Mouse (Mus musculus) mature B cell (primary cell): ENCODE measurements around the gene Abtb2.

Source experiments
- in situ Hi-C: fragments of 300-500 bp; cut with MboI; formaldehyde crosslinking; loops from 2 replicates; pipeline ENCODE4 v1.14.3; 2019

The Abtb2 gene

DNA sequence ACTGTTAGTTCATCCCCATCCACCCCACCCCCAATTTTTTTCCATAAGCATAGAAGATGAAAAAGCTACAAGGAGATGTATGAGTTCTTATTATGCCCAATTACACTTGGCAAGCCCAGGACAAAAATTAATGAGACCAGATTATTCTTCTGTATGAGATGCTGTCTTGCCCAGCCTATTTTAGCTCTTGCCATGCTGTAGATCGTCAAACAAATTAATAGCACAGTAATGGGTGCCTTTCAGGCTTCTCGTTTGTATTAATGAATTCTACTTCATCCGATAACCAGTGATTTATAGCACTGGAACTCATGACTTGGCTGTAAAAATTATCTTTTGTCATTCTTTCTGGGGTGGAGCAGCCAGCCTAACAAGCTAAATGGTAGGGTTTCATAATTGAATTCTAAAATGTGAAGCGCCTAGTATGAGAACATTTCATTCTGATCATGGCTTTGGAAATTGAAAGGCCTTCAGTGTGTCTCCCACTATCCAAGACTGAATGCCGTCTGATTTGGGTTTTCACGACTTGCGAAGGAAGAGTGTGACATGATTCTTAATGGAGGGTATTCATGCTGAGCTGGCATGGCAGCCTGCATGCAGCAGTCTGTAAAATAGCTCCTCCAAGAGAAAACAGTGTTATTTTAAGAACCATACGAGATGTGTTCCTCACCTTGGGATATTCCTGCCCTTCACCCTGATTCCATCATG, 44.9 kb downstream of the Abtb2 start:
- in situ Hi-C loops = no loop called here

DNA sequence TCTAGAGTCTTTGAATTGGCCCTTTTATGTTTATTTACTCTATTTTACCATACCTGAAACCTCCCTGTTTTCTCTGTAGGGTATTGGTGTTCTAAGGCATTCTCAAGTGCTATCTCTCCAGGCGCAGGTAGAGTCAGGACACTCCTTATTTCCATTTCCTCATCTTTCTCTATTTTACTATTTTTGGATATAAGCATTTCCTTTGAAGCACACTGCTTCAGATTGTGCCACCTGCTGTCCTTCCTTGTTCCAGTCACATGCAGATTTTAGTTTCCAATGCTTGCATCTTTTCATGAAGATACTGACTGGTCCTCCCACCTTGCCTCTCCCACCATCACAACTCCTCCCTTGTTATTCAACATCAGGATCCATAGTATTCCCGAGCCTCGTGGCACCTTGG, 47.8 kb downstream of the Abtb2 start:
- in situ Hi-C loops = no loop called here

DNA sequence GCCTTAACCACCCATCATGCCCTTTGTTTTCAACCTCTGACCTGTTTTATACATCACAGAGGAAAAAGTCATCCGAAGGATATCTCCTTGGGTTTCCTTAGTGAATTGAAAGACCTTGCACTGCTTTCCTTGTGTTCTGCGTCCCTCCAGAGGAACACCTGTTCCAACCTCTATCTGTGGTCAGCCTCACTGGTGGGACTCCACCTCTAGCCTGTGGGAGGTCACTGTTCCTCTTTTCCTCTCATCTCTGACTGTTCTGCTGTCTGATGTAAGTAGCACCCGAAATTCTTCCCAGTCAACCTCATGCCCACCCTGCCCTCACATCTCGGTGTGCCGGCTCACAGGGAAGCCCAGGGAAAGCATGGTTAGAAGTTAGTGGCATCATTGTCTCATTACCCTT, 48.9 kb downstream of the Abtb2 start:
- in situ Hi-C loops = no loop called here

DNA sequence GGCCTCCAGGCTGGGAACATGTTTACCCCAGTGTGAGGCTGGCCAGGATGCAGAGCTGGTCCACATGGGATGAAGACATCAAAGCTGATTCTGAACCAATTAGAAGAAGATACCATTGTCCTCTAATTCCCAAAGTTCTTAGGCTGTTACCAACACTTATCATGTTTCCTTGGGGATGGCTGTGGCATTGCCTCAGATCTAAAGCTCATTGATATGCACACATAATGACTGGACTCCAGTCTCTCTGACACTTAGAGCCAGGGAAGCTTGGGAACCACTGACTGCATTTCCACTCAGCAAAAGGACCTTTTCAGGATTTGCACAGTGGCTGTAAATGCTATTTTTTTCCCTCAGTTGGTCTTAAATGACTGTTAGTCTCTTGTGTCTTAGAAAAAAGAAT, 52.3 kb downstream of the Abtb2 start:
- in situ Hi-C loops = no loop called here

DNA sequence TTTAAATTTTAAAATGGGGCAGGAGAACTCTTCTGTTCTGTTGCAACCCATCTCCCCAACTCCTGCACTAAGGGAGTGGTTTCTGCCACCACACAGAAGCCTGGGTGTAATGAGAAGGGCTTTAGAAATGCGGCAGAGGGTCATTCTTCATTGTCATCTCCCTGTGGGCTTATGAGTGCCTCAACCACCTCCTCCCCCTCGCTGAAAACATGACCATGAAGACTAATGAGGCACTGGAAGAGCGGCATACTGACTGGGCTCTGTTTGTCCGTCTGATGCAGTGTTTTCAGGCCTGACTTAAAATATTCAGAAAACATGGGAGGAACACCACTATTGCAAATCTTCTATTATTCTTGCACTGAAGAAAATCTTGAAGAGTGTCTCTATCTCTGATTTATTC, 56.8 kb downstream of the Abtb2 start:
- in situ Hi-C loops = no loop called here

DNA sequence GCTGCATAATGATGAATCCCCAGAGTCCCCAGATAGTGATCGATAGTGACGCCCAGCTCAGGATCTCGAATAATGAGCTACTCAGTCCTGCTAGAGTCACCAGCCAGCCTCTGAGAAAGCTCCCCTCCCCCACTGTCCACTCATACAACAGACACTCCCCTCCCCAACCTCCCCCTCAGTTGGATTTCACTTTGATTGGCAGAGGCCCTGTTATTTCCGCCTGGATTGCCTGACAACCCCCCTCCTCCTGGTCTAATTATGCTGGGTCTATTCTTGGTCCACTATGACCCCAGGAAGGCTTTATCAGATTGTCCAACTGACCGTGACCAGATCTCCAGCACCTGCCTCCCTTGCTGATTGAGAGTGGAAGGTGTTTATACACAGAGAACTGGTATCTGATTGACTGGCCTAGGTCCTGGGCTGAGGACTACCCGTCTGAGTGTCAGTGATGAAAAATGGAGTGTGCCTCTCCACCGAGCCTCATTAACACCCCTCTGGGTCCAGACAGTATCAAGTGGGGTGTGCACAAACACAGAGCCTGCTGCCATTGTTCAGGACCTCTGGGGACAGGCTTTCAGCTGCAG, 59.3 kb downstream of the Abtb2 start:
- in situ Hi-C loops = no loop called here

DNA sequence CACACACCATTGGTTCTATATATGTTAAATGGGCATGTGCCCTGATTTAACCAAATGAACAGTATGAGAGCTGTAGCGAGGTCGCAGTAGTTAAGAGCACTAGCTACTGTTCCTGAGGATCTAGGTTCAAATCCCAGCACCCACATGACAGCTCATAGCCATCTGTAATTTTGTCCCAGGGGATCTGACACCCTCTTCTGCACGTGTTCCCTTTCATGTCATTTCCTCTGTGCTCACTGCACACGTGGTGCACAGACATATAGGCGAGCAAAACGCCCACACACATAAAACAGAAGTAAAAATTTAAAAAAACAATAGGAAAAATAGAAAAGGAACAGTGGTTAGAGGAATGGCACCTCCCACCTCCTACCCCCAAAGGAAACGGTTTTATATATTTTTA, 61.0 kb downstream of the Abtb2 start:
- in situ Hi-C loops = no loop called here

DNA sequence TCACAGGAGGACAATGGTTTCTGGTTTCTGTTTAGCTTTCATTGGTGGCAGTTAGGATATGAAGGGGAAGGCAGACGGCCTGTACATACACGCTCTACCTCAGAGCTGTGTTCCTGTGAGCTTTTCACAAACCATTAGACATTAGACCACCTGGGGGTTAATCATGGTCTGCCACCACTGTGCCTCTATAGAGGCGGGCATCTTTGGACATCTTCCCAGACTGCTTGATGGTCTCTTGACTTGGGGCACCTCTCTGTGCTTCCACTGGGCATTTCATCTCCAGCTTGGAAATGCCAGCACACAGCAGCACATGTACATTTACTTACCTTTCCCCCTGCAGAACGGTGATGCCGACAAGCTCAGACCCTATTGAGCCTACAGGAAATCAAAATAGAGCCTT, 63.8 kb downstream of the Abtb2 start:
- in situ Hi-C loops = no loop called here

DNA sequence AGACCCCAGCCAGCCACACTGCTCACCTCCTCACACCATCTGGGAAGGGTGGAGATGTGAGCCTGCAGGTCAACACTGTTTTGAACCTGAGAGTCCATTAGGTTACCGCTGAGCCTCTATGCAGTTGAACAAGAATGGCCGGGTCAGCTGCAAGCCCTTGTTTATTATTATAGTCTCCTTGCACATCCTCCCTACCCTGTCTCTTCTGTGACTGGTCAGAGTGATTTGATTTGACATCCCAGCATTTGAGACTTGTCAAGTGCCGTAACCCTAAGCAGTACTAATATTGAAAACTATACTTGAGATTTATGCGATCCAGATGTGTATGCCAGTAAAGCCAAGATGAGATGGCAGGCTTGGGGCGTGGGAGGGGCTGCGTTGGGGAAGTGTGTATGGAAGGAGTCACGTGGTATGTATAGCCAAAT, 65.2 kb downstream of the Abtb2 start:
- in situ Hi-C loops = no loop called here

DNA sequence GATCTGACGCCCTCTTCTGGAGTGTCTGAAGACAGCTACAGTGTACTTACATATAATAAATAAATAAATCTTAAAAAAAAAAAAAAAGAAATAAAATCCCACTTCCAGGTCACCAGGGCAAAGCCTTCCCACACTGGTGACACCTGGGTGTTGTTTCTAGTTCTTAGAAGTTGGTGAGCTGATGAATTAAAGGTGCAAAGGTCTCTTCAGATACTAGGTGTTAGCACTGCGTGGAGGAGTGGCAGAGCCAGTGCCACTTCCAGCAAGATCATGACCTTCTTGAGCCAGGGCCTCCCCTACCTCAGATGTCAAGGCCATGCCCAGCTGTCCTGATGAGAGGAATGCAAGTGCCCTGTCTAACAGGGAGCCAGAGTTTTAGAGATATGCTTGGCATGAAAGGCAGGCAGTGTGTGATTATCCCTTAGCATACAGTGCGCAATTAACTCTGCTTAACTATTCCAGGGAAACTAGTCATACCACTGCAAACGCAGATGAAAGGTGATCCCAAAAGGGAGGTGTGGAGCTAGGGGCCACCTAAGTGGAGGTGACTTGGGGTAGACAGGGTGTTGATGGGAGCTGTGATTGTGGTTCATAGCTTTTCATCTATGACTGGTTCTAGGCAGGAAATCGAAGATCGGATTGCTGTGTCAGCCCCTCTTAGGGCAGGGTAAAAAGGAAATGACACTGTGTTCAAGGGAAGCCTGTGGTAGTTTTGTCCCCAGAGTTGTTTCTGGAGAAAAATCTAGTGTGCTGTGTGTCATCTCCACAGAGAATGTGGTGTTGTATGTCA, 66.2 kb downstream of the Abtb2 start:
- in situ Hi-C loops = no loop called here

DNA sequence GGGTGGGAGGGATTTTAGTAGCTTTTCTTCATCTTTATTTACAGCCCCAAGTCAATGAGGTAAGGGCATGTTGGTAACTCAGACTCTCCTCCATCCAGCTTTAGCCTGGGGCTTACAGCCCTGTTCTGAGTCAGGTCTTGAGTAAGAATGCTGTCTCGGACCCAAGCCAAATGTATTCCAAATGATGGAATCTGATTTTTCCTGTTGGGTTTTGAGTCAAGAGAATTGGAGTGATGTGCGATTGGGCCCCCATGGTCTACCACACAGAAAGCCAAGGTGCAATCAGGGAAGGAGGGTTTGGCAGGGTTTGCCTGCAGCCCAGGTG, 66.8 kb downstream of the Abtb2 start:
- in situ Hi-C loops = no loop called here

DNA sequence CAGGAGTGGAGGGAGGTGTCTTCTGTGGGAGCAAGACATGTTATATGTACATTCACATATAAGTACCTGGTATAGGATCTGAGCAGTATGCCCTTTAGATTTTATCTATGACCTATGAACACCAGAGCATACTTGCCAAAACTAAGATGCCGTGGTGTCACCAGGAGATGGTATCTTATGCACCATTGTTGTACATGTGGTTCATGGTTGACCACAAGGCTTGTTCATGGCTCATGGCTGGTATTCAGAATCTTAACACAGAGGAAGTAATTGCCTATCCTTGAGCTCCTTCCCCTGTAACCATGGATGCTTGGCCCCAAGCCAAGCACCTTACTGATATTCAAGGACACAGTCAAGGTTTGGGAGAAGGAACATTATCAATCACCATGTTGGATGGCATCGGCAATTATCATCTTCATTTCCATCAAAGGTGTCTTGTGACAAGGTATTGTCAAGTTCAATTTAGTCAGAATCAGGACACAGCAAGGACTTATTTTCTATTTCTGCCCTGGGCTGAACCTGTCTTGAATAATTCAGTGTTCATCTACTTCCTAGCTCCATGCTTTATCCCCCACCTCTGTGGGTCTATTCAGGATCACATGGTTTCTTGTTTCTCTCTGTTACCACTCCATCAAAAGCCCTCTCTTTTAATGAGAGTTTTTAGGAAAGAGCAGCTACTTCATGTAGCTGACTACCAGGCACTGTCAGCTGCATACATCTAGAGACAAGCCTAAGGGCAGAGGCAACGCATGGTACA, 69.8 kb downstream of the Abtb2 start:
- in situ Hi-C loops = no loop called here

DNA sequence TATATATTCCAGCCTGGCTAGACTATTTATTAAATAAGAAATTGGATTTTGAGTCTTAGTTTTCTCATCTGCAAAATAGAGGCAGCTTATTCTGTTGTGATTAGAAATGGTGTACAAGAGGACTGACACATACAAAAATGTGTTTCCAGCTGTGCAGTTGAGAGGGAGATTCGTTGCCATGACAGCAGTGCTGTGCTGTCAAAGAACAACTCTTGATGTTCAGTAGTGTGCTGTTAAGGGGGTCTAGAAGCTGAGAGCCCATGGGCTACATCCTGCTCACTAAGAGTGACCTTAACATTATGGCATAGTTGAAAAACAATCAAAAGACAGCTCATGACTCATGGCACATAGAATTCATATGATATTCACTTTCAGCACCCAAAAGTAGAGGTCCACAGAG, 71.3 kb downstream of the Abtb2 start:
- in situ Hi-C loops = no loop called here

DNA sequence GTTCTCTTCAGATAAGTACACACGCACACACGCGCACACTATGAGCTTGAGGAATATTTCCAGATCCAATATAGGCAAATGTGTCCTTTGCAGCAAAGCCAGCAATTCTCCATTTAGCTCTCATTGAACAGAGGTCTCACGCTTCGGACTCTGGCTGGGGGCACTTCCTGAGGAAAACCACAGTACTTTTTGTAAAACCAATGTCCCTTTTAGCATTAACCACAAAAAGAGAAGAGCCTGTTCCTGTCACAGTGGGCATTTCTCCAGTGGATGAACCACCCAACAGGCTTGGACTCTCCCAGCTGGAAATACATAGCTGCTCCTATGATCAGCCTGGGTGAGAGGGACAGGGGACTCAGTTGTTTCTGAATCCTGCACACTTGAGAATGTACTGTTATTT, 71.8 kb downstream of the Abtb2 start:
- in situ Hi-C loops = no loop called here

DNA sequence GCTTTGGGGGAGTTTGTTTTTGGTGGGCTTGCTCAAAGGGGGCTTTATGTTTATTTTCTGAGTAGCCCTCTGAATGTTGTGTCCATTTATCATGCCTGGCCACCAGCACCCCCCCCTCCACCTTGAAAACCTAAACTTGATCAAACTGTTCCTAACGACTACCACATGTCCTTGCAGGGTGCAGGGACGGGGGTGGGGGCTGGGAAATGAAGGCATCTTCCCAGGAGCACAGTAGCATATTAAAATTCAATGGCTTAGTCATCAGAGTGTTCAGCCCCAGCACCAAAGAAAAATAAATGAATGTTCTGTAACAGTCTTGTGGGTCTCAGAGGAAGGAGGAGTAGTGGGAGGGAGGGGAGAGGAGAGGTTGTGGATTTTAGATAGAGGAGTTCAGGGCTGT, 73.6 kb downstream of the Abtb2 start:
- in situ Hi-C loops = no loop called here

DNA sequence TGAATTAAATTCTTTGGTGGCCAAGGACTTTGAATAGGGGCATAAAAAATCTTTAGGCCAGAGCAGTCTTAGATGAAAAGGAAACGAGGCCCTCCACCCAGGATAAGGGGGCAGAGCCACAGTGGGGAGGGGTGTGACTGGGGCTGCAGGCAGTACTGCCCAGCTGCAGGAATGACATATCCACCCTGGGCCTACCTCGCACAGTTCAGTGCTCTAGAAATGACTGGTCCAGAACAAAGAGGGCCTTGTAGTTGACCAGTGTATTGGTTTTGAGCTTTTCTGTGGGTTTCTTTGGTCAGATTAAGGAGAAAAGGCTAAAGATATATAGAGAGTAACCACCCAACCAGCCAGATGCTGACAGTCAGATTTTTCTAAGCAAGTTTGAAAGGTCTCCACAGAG, 74.8 kb downstream of the Abtb2 start:
- in situ Hi-C loops = no loop called here

DNA sequence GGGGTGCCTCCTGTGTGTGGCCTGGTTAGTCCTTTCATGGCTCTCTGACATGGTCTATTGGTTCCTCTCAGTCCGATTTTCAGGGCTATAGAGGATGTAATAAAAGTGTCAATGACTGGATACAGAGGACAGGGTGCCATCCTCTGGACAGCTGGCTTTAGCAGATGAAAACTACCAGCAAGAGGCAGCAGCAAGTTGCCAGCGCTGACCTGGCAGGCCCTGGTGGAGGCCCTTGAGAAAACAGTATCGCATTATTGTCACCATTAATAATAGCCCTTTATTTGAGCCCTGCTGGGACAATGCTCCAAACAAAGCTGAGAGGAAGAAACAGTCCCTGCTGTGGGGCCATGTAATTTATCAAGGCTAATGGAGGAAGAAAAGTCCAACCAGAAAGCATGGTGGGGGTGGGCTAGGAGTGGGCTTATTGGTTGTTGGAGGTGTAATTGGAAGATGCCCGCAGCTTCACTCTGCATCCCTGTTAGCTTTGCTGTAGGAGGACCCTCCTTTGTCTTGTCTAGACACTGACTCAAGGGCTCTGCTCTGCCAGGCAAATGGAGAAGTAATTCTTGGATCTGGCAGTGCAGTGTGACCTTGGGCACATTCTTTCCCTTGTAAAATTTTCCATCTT, 77.6 kb downstream of the Abtb2 start:
- in situ Hi-C loops = no loop called here

DNA sequence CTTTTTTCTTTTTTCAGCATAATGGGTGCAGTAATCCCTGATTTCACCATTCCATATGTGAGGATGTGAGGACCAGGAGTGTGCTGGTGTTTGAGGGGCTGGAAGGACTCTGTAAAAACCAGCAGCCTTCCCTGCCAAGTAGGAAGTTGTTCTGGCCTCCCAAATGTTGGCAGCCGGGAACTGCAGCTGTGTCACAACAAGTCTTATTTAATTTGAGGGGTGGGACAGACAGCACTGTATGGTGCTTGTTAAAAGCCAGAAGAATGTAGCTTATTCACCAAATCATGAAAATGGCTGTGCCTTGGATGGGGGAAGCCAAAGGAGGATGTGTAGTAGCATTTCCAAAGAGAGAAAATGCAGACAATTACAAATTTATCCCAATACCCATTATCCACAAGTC, 78.3 kb downstream of the Abtb2 start:
- in situ Hi-C loops = no loop called here

DNA sequence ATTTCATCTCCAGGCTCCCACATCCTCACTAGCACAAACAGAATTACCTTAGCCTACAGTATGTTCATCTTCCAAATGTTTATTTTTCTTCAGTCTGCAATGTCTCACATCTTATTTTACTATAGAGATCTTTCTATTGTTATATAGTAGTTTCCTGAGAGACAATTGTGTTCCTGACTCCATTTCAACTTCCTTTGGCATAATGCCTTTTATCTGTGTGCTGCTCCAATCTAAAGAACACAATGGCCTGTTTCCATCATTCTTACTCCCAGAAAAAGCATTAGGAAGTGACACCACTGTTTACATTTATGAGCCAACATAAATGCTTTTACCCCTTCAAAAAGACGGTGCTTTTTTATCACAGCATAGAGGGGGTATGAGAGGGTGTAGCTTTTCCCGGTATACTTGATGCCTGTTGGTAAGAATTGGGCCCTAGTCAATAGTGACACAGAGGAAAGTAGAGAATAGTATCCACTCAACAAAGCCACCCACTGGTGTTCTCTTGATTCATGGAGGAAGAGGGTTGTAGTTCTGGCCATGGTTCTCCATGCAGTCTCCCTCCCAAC, 84.3 kb downstream of the Abtb2 start:
- in situ Hi-C loops = no loop called here

DNA sequence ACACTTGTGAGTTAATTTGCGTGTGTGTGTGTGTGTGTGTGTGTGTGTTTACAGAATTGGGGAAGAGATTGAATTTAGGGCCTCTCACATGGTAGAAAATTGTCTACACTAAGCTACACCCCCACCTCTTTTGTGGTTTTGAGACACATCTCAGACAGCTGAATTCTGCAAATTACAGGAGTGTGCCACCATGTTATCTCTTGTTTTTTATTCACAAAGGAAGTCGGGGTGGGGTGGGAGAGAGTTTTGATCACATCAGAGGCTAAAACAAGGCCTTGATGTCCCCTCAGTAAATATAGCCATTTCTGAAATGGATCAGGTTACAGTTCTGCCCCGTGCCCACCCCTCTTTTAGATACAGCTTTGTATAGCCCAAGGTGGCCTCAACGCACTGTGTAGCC, 86.0 kb downstream of the Abtb2 start:
- in situ Hi-C loops = no loop called here

DNA sequence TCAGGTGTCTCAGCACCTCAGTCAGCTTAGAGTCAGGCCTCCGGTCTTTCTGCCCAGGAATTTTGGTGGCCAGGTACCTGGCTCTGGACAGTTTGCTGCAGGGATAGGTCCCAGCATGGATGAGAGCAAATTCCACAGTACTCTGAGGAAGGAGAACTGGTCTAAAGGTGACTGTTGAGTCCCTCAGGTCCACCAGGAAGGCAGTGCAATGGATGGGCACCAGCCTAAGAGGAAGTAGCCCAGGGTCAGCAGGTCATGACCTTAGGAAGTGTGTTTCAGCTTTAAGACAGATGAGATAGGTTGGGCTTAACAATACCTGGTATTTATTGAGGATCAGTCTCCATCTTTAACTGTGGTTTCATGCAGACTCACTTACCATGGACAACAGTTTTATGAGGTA, 88.9 kb downstream of the Abtb2 start:
- in situ Hi-C loops = no loop called here

DNA sequence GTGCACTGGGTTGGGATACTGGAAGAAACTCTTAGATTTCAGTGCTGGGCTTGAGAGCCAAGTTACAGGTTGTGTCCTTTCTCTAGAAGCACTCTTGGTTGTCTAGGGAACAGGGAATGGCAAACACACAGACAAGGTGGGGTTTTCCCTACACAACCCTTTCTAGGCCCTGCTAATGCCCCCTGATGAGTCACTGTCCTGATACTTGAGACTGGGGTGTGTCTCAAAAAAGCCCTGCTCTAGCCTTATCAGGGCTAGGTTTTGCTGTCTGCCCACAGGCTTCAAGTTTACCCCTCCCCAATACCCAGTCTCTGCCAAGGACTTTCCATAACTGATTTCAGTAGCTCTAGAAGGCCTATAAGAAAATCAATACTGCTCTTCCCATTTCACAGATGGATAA, 89.9 kb downstream of the Abtb2 start:
- in situ Hi-C loops = no loop called here
